Mouse (Mus musculus): ENCODE measurements around the gene Bcl9.
A peak's percentile ranks its signal among the peaks of the same experiment; 100 is the strongest.

Gene Bcl9

DNA sequence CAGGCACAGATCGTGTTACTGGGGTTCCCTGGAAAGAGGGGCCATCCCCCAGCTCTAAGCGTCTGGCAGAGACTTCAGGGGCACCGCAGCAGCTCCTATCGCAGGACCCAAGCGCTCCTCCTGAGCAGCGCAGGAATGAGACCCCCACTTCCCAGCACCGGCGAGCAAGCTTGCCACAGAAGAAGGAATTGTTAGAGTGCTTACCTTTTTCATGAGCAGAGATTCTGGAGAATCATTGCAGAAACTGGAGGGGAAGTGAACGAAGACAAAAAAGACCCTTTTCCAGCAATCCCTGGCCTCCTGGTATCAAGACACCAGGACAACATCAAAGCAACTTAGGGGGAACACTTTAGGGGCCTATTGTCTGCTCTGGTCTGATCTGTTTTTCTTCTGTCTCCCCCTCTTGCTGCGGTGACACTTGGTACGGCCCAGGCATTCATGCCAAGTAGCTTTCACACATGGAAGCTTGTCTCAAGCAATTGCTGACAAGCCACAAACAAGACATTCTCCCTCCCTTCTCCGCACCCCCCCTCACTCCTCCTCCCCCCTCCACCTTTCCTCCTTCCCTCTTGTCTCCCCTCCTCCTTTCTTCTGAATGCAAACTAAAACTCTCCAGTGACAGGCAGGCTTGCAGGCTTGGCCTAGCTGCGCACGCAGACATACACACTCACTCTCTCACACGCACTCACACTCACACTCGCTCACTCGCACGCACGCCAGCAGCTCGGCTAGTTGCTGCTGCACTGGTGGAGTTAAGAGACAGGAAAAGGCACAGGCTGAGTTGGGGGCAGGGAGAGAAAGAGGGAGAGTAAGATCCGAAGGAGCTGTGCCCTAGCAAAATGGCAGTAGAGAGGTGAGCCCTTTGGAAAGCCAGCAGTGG is at the start of gene Bcl9:
Gene Bcl9 (minus strand): TSS at position 365 of the 880 bp plus-strand sequence.
- DNase-seq (ENCODE audit: low read depth), result peak; percentile 78

DNA sequence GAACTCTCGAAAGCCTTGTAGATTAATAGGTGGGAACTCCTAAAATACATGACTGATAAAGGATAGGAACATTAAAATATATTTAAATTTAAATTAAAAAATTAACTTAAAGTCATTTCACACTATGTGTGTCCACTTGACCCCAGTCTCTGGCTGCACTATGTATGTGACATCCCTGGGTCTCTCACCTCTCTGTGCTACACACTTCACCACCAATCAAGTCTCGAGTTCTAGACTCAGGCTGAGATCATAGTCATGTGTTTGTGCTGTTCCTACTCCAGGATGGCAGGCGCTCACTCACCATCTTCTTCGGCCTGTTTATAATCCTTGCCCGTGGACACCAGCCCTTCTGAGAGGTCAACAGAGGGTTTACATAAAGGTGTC is 41.5 kb upstream of the Bcl9 start:
- no peak for DNase-seq (ENCODE audit: low read depth)

DNA sequence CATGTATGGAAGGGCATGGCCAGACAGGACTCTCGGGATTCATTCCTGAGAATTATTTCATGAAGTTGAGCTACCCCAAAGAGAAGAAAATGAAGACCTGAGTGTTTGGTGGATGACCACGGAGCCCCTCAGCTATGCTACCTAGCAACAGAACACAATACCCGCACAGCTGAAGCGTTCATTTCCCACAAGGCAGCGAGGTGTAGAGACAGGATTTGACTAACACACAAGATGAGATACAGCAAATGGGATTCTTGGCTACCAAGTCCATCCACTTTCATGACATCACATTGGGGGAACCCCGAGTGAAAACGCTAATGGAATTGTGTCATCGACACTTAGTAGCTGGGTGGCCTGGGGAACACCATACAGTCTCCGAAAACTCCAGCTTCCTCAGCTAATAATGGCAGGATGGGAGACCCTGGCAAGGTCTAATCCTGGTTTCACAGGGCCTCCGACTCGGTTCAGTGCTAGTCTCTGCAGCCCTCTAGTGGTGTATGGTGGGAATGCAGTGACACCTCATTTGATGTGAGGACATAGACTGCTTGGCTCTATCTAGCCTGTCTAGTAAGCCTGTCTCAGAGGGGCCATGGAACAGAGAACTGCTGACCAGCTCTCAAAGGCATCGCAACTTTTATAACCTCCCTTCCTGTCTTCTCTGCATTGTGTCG is 40.9 kb upstream of the Bcl9 start:
- no peak for DNase-seq (ENCODE audit: low read depth)

DNA sequence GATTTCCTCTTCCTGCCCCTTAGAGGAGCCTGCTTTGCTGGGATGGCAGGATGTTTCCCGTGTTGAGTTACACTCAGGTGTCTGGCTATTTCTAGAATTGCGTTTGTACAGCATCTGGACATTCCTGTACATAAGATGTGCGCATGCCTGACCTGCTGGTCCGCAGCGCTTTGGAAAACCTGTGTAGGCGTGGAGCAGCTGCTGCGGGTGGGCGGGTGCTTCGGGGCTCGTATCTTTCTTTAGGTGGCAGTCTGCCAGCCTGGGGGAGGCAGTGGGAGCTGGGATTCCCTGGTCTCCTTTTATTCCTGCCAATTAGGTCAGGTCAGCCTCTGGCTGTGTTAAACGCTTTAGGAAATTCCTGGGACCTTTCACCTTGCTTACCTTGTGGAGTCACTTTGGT is 39.6 kb upstream of the Bcl9 start:
- no peak for DNase-seq (ENCODE audit: low read depth)

DNA sequence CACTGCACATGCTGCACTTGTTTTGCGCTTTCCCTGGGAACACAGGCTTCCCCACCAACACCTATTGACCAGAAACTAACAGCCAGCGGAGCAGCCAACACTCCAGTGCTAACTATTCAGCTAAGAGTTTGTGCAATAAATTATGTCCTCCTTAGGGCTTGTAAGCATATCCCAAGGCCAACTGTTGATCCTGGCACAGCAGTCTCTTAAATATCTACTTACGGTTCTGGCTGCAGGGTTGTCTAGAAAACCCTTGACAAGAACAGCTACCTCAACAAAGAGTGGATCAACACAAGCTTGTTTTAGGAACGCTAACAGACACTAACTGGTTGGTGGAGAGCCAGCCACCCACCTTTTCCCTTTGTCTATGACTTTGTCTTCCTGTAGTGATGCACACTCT is 38.6 kb upstream of the Bcl9 start:
- DNase-seq (ENCODE audit: low read depth), result no peak

DNA sequence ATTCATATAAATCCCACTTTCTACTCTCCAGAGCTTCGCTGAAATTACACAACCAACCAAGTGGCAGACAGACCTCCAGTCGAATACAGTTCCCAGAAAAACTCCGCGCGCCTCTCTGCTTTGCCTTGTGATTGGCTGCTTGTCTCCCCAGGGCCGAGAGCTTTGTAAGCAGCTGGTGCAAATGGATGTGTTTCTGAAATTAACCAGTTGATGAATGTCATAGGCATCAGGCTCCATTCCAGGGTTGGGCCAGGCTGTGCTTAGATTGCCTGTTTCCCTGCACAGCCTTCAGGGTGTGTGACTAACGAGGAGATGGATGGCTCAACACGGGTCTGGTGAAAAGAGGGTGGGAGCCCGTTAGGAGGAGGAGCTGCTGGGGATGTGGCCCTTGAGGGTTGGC is 36.9 kb upstream of the Bcl9 start:
- DNase-seq (ENCODE audit: low read depth), result no peak

DNA sequence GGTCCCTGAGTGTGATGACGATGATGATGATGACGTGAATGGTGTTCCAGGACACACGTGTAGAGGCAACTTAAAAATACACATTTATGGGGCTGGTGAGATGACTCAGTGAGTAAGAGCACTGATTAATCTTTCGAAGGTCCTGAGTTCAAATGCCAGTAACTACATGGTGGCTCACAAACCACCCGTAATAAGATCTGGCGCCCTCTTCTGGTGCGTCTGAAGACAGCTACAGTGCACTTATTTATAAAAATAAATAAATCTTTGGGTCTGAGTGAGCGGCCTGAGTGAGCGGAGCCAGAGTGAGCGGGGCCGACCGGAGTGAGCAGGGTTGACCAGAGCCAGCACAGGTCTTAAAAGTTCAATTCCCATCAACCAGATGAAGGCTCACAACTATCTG is 34.5 kb upstream of the Bcl9 start:
- DNase-seq (ENCODE audit: low read depth), result no peak

DNA sequence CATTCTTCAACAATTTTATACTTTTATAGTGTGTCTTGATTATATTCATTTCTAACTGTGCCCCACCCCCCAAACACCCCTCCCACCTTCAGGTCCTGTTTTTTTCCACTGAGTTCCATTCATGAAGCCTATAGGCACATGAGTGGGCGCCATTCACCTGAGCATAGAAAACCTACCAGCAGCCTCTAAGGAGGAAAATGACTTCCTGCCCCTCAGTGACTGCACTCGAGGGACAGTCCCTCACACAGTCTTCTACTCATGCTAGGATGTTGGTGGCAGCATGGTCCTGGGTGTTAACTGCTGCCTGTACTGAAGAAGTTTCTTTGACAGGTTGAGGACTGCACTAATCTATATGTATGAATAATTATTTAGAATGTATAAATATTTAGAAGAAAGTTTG is 30.1 kb upstream of the Bcl9 start:
- DNase-seq (ENCODE audit: low read depth), result no peak

DNA sequence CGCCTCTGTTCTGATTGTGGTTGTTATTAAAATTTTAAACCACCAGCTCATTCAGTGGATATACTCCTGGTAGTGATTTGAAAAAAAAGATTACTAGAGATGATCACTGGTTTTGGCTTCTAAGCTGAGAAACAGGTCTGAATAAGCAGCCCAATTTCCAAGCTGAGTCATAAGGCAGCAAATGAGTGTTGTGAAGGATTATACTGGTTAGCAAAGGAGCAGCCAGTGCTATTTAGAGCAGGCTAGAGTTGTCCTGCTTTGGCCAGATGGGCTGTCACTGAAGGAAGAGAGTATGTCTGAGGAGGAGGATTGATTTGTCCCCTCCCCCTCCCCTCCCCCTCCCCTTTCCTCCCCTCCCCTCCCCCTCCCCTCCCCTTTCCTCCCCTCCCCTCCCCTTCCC is 29.6 kb upstream of the Bcl9 start:
- no peak for DNase-seq (ENCODE audit: low read depth)

DNA sequence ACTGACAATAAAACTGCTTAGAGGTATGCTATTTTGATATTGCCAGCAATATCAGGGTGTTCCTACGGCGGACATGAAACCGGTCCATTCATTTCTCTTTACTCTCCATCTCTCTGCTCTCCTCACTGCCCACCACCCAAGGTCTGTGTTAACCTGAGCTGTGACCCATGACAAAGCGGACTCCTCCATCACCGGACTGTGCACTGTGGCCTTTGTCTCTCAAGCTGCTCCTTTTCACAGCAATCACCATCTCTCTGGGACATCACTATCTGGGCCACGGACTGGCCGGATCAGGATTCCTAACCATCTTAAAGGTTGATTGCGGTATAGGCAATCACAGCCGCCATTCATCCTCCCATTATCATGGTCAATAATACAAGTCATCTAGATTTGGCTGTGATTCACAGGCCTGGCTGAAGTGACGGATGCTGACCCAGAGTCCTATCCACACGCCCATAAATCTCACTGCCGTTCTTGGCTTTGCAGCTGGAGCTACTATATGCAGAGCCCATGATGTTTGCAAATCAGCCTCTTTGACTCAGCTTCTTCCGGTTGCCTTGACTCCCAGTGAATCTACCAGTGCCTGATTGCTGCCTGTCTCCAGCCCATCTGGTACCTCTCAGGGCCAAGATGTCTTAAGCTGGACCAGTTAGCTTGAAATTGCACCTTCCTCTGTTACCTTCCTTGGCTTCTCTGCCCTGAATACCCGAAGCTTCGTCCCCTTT is 28.1 kb upstream of the Bcl9 start:
- no peak for DNase-seq (ENCODE audit: low read depth)

DNA sequence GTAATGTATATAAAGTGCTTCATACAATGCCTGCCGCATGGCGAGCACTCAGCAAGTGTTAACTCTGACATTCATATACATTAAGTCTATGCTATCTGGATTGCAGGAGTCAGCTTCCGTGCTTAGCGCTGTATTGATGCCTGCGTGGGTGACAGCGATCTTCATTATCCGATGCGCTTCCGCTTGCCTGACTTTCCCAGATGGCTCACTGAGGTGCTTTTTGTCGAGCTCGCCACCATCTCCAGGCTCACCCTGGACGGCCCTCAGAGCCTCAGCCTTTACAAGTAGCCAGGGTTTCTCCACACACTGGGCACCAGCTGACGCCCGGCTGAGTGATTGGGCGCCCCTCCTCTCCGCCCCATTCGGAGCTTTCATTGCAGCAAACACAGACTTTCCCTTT is 26.3 kb upstream of the Bcl9 start:
- no peak for DNase-seq (ENCODE audit: low read depth)

DNA sequence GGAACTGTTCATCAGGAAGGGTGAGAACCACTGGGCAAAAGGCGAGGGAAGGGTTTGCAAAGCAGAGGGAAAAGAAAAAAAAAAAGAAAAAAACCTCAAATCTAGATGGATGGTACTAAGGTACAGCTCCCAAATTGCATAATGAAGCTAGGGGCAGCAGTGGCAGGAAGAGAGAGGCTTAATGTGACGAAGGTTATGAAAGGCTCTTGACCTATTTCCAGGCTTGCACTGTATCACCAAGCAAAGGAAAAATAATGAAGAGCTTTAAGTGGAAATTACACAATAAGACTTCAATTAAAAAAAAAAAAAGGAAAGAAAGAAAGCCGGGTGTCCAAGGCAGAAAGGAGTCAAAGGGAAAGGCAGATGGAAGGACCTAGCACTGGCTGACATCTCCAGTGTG is 19.6 kb upstream of the Bcl9 start:
- DNase-seq (ENCODE audit: low read depth), result no peak

DNA sequence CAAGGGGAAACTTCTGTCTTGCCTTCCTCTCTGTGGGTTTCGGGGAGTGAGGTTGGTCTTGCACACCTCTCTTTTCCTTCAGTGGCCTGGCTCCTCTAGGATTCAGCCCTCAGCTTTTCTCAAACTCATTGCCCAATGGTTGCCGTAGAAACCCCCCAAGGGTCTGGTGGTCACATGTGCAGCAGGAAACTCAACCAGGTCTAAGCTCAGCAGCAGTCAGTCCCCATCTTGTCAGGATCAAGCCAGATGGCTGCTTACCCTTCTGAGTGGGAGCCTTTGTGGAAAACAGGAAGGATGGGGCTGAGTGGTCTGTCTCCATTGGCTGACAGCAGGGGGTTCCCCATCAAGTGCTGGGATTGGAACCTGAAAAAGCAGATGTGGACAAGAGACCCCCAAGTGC is 15.7 kb upstream of the Bcl9 start:
- no peak for DNase-seq (ENCODE audit: low read depth)

DNA sequence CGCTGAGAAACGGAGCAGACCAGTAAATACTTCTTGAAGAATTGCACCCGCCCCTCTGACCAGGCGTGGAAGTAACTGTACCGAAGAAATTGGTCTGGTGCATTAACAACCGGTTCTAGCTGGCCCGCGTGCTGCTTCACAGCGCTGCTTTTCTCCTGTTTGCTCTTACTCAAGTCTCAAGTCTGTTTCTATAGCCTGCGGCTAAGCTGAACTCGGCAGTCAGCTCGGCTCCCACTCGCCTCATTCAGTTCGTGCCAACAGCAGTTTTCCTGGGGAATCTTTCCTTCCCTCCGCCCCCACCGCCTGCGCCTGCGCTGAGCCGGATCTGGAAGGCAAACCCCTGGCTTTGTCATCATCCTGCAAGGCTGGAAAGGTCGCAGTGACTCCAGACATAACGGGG is 14.3 kb upstream of the Bcl9 start:
- peak; percentile 62 for DNase-seq (ENCODE audit: low read depth)

DNA sequence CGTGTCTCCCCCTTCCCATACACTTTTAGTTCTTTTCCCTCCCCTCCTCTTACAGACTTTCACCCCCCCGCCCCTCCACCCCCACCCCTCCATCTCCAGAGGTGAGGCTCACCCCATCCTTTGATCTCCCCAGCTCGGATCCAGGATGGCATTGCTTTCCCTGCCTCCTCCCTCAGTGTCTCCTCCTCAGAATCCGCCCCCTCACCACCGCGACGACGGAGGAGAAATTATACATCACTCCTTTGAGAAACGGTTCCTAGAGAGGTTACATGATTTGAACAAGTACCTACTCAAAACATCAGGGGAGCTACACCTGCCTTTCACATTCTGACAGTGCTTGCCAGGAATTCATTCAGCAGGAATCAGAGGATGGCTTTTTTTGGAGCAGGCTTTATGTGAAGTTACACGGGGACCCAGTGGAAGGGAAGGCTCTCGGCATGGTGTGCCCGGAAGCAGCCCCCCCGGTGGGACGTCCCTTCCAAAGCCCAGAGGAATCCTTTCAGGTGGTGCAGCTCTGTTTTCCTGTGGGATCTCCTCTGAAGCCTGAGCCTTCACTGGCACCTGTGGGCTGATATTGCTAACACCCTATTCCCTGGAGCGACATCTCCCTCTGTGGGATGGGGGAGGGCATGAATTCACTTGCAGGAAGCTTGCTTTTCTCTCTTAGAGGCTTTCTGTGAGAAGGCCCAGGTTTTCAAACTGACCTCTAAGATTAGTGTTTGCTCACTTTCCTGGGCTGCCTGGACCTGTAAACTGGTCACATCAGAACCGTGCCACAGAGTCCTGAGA is 12.2 kb upstream of the Bcl9 start:
- DNase-seq (ENCODE audit: low read depth), result no peak

DNA sequence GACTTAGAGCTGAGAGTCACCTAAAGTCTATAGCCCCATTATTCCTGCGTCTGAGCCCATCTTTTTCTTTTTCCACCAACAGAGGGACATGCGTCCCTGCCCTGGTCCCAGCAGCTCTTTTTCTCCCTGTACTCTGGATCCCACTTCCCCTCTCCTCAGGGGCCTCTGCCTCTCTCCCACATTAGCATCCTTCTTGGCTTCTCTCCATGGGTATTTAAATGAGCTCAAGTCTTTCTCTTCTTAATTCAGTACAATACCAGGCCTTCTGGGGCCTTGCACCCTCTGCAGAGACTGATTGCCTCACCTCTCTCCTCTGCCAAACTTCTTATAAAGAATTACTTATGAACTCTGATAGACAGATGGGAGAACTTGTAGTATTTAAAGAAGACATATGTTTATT is 10.7 kb upstream of the Bcl9 start:
- no peak for DNase-seq (ENCODE audit: low read depth)

DNA sequence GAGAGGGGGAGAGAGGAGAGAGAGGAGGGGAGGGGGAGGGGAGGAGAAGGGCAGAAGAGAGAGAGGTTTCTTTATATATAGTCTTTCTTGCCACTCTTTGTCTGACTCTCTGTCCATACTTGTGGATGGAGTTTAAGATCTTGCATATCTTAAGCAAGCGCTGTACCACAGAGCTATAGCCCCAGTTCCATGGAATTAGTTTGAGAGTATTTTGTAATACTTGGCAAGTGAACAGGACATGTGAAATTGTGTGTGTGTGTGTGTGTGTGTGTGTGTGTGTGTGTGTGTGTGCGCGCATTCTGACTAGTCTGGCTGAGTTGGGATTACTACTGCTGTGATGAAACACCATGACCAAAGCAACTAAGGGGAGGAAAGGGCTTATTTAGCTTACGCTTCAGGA is 8.2 kb upstream of the Bcl9 start:
- no peak for DNase-seq (ENCODE audit: low read depth)

DNA sequence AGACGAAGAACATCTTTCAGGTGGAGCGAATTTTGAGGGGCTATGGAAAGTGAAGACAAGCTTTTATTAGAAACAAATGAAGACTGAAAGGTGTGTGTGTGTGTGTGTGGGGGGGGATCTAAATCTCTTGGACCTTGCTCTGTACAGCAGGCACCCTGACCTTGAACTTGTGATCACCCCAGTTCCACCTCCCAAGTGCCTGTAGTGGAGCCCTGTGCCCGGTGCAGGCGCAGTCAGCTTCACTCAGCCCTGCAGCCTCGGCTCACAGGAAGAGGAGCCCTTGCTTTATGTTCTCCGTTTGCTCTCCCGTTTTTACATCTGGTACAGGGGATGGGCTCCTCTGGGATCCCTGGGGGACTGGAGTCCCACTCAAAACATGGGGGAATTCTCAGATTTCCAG is 3.9 kb upstream of the Bcl9 start:
- no peak for DNase-seq (ENCODE audit: low read depth)

DNA sequence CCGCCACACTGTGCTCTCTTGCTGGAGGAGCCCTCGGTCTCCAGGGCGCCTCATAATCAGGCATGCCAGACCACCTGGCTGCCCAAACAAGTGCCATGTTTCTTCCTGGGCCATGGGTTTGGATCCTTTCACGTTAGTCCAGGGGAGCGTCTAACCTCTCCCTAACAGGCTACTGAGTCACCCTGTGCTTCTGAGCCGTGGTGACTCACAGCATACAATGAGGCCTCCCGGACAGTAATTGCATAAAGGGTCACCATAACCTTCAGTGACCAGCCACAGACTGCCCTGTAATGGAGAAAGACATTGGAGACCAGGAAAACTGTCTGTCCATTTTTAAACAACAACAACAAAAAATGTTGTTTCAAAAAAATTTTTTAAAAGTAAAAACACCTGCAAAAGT is 2.7 kb upstream of the Bcl9 start:
- DNase-seq (ENCODE audit: low read depth), result no peak

DNA sequence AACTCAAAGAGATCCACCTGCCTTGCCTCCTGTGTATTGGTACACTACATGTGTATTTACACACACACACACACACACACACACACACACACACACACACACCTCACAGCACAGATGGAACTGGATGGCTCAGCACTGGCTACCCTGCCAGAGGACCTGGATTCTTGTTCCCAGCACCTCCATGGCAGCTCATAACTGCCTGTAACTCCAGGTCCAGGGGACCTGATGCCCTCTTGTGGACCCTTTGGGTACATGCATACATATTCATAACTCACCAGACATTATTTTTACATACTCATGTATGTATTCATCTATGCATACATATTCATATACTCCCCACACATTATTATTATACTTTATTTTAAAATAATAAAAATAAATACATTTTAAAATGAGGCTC is 2.2 kb upstream of the Bcl9 start:
- no peak for DNase-seq (ENCODE audit: low read depth)

DNA sequence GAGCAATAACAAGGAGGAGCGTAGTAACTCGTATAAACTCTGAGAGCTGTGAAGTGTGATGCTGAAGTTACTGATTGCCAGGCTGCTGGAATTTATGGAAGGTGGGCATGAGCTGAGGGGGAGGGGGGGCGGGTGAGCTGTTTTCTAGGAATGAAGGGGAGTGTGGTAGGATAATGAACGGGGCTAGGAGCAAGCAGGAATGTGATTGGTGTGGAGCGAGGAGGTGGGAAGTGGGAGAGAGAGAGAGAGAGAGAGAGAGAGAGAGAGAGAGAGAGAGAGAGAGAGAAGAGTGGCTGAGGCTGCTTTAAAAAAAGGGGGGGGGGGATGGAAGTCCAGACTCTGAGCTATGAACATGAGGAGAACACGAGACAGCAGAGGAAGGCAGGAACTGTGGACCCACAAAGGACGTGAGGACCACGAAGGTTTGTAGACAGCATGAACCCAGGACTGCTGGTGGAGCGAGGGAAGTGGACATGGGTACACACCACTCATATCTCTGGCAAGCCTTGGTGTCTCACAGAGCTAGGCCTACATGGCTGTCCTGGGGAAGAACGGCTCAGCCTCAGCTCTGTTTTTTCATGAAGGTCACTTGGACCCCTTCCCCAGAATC is 1.2 kb upstream of the Bcl9 start:
- DNase-seq (ENCODE audit: low read depth), result no peak
